Mouse (Mus musculus): ENCODE results near the gene Rasgrp3. TPM values are rescaled to one million over a fixed set of nuclear protein-coding genes. Genes with fewer than 3 reads are reported as not detected.
A peak's percentile ranks its signal among the peaks of the same experiment; 100 is the strongest.

Rasgrp3 gene
- total and polyA plus RNA-seq, 2 experiments, result 1.5 to 7.9 TPM

DNA sequence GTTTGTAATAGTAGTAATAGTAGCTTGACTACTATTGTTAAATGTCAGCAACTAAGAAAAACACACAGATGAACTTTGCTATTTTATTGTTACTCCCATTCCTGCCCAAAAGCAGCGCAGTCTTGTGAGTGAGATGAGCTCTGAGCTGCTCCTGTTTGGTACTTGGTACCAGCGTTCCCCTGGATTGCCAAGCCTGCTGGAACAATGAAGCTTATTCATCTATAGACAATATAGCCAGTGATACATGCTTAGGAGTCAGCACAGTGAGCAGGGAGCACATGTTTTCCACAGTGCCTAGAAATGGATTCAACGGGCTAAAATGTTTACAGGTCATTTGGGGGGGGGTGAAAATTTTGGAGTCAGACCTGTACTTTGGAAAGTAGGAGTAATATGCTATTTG, 50.5 kb downstream of the Rasgrp3 start:
- no peaks in the 10 kb centered on the region for H3K36me3 ChIP-seq (ENCODE audit: control insufficient read depth, insufficient read depth, low read length)
- no peak overlapping the region for H3K27ac ChIP-seq (replicated peaks; ENCODE audit: insufficient read depth, low read depth, low read length)
- no peak overlapping the region for H3K9ac ChIP-seq (ENCODE audit: low read depth, low read length)
- no peak for DNase-seq (ENCODE audit: extremely low read depth, low read depth, low spot score)
- H3K79me2 ChIP-seq (ENCODE audit: control insufficient read depth, insufficient read depth, low read length), result no peaks in the 10 kb centered on the region
- no peaks in the 10 kb centered on the region for H3K4me1 ChIP-seq (ENCODE audit: control insufficient read depth, insufficient read depth, low read length)
- TF ChIP-seq CTCF (IDR thresholded peaks at IDR 0.05; ENCODE audit: low read depth, low read length) (no peak), POLR2A (IDR thresholded peaks at IDR 0.05; ENCODE audit: extremely low read depth, insufficient read depth, low read length) (no peak)
- no peaks in the 10 kb centered on the region for H3K27me3 ChIP-seq (ENCODE audit: control insufficient read depth, insufficient read depth, low read length)
- 94% methylated on average over 3 of the region's 3 CpGs for WGBS
- no peak overlapping the region for H3K4me3 ChIP-seq (ENCODE audit: insufficient read depth, low read depth, low read length)

DNA sequence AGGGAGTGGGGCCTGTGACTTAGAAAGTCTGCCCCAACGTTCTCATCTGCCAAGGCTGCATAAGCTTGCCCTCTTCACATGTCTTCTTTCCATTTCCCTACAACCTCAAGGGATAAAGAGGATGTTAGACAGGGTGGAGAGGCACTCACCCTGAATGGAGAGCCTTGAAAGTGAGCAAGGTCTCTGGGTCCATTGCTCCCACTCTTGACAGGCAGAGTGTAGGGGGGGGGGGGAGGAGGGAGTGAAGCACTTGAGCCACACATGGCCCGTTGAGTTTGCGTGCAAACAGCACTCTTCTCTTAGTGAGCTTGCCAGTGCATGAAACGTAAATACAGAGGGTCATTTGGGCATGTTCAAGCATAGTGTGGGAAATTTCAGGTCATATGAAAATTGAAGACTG, 59.5 kb downstream of the Rasgrp3 start:
- Histone ChIP-seq H3K79me2 (ENCODE audit: control insufficient read depth, insufficient read depth, low read length) (no peaks in the 10 kb centered on the region), H3K36me3 (ENCODE audit: control insufficient read depth, insufficient read depth, low read length) (no peaks in the 10 kb centered on the region), H3K27me3 (ENCODE audit: control insufficient read depth, insufficient read depth, low read length) (no peaks in the 10 kb centered on the region), H3K27ac (replicated peaks; ENCODE audit: insufficient read depth, low read depth, low read length) (no peak overlapping the region), H3K4me3 (ENCODE audit: insufficient read depth, low read depth, low read length) (no peak overlapping the region), H3K4me1 (ENCODE audit: control insufficient read depth, insufficient read depth, low read length) (no peaks in the 10 kb centered on the region), H3K9ac (ENCODE audit: low read depth, low read length) (no peak overlapping the region)
- TF ChIP-seq CTCF (IDR thresholded peaks at IDR 0.05; ENCODE audit: low read depth, low read length), result no peak
- no peak for TF ChIP-seq POLR2A (IDR thresholded peaks at IDR 0.05; ENCODE audit: extremely low read depth, insufficient read depth, low read length)
- 76% methylated on average over 4 of the region's 4 CpGs for WGBS
- no peak for DNase-seq (ENCODE audit: extremely low read depth, low read depth, low spot score)

DNA sequence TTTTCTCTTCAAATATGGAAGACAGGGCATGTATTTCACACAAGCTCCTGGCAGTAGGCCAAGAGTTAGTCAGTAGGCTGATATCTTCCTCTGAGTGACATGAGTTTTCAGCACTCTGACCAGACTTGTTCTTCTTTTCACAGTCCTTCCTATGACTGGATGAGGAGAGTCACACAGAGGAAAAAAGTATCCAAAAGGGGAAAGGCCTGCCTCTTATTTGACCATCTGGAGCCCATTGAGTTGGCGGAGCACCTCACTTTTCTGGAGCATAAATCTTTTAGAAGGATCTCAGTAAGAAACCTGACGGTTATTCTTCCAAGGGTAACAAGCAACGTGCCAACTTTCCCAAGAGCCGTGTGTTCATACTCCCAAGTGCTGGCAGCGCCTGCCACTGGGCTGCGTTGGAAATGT, 62.5 kb downstream of the Rasgrp3 start:
- Histone ChIP-seq H3K4me1 (ENCODE audit: control insufficient read depth, insufficient read depth, low read length) (no peaks in the 10 kb centered on the region), H3K36me3 (ENCODE audit: control insufficient read depth, insufficient read depth, low read length) (no peaks in the 10 kb centered on the region), H3K27me3 (ENCODE audit: control insufficient read depth, insufficient read depth, low read length) (no peaks in the 10 kb centered on the region), H3K4me3 (ENCODE audit: insufficient read depth, low read depth, low read length) (no peak overlapping the region), H3K9ac (ENCODE audit: low read depth, low read length) (no peak overlapping the region), H3K79me2 (ENCODE audit: control insufficient read depth, insufficient read depth, low read length) (no peaks in the 10 kb centered on the region), H3K27ac (replicated peaks; ENCODE audit: insufficient read depth, low read depth, low read length) (no peak overlapping the region)
- DNase-seq (ENCODE audit: extremely low read depth, low read depth, low spot score), result no peak
- 95% methylated on average over 6 of the region's 6 CpGs for WGBS
- no peak for TF ChIP-seq CTCF (IDR thresholded peaks at IDR 0.05; ENCODE audit: low read depth, low read length)
- TF ChIP-seq POLR2A (IDR thresholded peaks at IDR 0.05; ENCODE audit: extremely low read depth, insufficient read depth, low read length), result no peak

DNA sequence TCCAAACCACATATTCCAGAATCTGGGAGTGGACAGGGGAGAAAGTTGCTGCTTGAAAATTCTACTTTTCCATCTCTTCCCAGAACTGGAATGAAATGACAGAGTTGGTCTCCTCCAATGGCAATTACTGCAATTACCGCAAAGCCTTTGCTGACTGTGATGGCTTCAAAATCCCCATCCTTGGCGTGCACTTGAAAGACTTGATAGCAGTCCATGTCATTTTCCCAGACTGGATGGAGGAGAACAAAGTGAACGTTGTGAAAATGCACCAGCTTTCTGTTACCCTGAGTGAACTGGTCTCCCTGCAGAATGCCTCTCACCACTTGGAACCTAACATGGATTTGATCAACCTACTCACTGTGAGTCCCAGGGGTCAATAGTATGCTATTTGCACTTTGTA, 67.3 kb downstream of the Rasgrp3 start:
- Histone ChIP-seq H3K79me2 (ENCODE audit: control insufficient read depth, insufficient read depth, low read length) (no peaks in the 10 kb centered on the region), H3K36me3 (ENCODE audit: control insufficient read depth, insufficient read depth, low read length) (no peaks in the 10 kb centered on the region; the same call in none of the 2 replicates), H3K9ac (ENCODE audit: low read depth, low read length) (no peak overlapping the region), H3K27me3 (ENCODE audit: control insufficient read depth, insufficient read depth, low read length) (no peaks in the 10 kb centered on the region), H3K4me3 (ENCODE audit: insufficient read depth, low read depth, low read length) (no peak overlapping the region), H3K4me1 (ENCODE audit: control insufficient read depth, insufficient read depth, low read length) (peaks cover 6% of the 10 kb centered on the region), H3K27ac (replicated peaks; ENCODE audit: insufficient read depth, low read depth, low read length) (no peak overlapping the region)
- TF ChIP-seq POLR2A (IDR thresholded peaks at IDR 0.05; ENCODE audit: extremely low read depth, insufficient read depth, low read length), result no peak
- TF ChIP-seq CTCF (IDR thresholded peaks at IDR 0.05; ENCODE audit: low read depth, low read length), result no peak
- peak; percentile 29 for DNase-seq (ENCODE audit: extremely low read depth, low read depth, low spot score)
- WGBS, result 83% methylated on average over 3 of the region's 3 CpGs

DNA sequence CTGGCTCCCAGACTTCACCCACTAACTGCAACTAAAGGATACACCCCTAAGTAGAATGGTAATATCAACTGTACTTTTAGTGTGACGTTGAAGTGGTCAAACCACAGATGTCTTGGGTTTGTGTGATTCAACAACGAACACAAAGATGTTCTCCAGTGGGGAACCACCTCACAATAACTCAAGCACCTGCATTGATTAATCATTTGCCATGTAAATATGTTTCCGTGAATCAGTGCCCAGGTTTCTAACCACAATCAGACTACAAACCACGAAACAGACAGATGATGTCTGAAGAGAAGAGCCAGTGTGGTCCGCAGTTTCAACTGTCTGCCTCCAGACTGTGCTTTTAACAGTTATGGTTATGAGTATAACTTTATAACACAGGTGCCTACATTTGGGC, 69.4 kb downstream of the Rasgrp3 start:
- WGBS, result 69% methylated on average over 5 of the region's 5 CpGs
- Histone ChIP-seq H3K27me3 (ENCODE audit: control insufficient read depth, insufficient read depth, low read length) (no peaks in the 10 kb centered on the region), H3K4me1 (ENCODE audit: control insufficient read depth, insufficient read depth, low read length) (peaks cover 6% of the 10 kb centered on the region), H3K4me3 (ENCODE audit: insufficient read depth, low read depth, low read length) (no peak overlapping the region), H3K27ac (replicated peaks; ENCODE audit: insufficient read depth, low read depth, low read length) (no peak overlapping the region), H3K36me3 (ENCODE audit: control insufficient read depth, insufficient read depth, low read length) (no peaks in the 10 kb centered on the region; the same call in none of the 2 replicates), H3K9ac (ENCODE audit: low read depth, low read length) (no peak overlapping the region), H3K79me2 (ENCODE audit: control insufficient read depth, insufficient read depth, low read length) (no peaks in the 10 kb centered on the region)
- peak; percentile 4 for DNase-seq (ENCODE audit: extremely low read depth, low read depth, low spot score)
- no peak for TF ChIP-seq CTCF (IDR thresholded peaks at IDR 0.05; ENCODE audit: low read depth, low read length)
- no peak for TF ChIP-seq POLR2A (IDR thresholded peaks at IDR 0.05; ENCODE audit: extremely low read depth, insufficient read depth, low read length)

DNA sequence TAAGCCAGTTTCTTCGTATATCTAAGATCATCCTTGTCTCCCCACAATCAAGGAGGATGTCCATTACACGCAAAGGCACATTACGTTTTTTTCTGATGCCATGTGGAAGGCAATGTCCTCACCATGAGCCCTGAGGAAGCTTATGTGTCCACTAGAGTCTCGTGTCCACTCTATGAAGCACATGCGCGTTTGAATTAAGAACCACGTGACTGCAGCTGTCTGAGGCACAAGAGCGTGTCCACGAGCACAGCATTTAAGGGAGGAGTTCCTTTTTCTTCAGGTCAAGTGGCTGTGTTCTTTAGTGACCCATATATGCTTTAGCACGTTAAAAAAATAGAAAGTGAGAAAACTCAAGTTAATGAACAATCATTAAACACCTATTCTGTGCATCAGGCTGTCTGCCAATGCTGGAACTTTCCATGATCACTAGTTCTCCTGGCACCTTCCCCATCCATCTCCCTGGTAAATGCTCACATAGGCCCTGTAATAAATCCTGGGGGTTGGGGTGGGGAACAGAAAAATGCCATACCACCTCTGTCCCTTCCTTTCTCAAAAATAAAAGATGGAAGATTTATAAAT, 70.5 kb downstream of the Rasgrp3 start:
- no peaks in the 10 kb centered on the region; the same call in none of the 2 replicates for H3K36me3 ChIP-seq (ENCODE audit: control insufficient read depth, insufficient read depth, low read length)
- TF ChIP-seq POLR2A (IDR thresholded peaks at IDR 0.05; ENCODE audit: extremely low read depth, insufficient read depth, low read length) (no peak), CTCF (IDR thresholded peaks at IDR 0.05; ENCODE audit: low read depth, low read length) (no peak)
- 77% methylated on average over 10 of the region's 10 CpGs for WGBS
- H3K27ac ChIP-seq (replicated peaks; ENCODE audit: insufficient read depth, low read depth, low read length), result no peak overlapping the region
- peak; percentile 71 for DNase-seq (ENCODE audit: extremely low read depth, low read depth, low spot score)
- H3K4me3 ChIP-seq (ENCODE audit: insufficient read depth, low read depth, low read length), result no peak overlapping the region
- no peaks in the 10 kb centered on the region for H3K27me3 ChIP-seq (ENCODE audit: control insufficient read depth, insufficient read depth, low read length)
- peaks cover 6% of the 10 kb centered on the region for H3K4me1 ChIP-seq (ENCODE audit: control insufficient read depth, insufficient read depth, low read length)
- H3K79me2 ChIP-seq (ENCODE audit: control insufficient read depth, insufficient read depth, low read length), result no peaks in the 10 kb centered on the region
- no peak overlapping the region for H3K9ac ChIP-seq (ENCODE audit: low read depth, low read length)

All from liver, adult 2 months (tissue).